Mouse (Mus musculus): ENCODE results near the gene Kcna7.

Kcna7 gene

GRCm38 (mm10) chr7:45420615-45420919 lies 15.1 kb downstream of the Kcna7 start, which contains the start of gene Lhb:
Lhb (plus strand) TSS chr7:45420820.
- no peak for DNase-seq (ENCODE audit: low spot score in 2 of 2)

GRCm38 (mm10) chr7:45421194-45421593 lies 15.7 kb downstream of the Kcna7 start:
- DNase-seq (ENCODE audit: low spot score in 2 of 2) = no peak

GRCm38 (mm10) chr7:45426556-45426955 lies 21.1 kb downstream of the Kcna7 start:
- DNase-seq (ENCODE audit: low spot score in 2 of 2) = no peak

GRCm38 (mm10) chr7:45433835-45434202 lies 28.4 kb downstream of the Kcna7 start:
- no peak for DNase-seq (ENCODE audit: low spot score in 2 of 2)

GRCm38 (mm10) chr7:45434203-45435015 lies 29.0 kb downstream of the Kcna7 start, which contains the start of gene Gys1:
Gys1 (plus strand) TSS chr7:45434844.
- peak; percentile 100 for DNase-seq (ENCODE audit: low spot score in 2 of 2)

GRCm38 (mm10) chr7:45435038-45435437 lies 29.6 kb downstream of the Kcna7 start:
- DNase-seq (ENCODE audit: low spot score in 2 of 2) = no peak

- no peak for DNase-seq (ENCODE audit: low spot score in 2 of 2)
Measured at GRCm38 (mm10) chr7:45436444-45436843, 31.0 kb downstream of the Kcna7 start.

- DNase-seq (ENCODE audit: low spot score in 2 of 2) = no peak
Measured at GRCm38 (mm10) chr7:45437046-45437445, 31.6 kb downstream of the Kcna7 start.

- no peak for DNase-seq (ENCODE audit: low spot score in 2 of 2)
Measured at GRCm38 (mm10) chr7:45437521-45438276, 32.2 kb downstream of the Kcna7 start, which contains the start of gene Ruvbl2. Ruvbl2 (minus strand) TSS chr7:45438096.

- no peak for DNase-seq (ENCODE audit: low spot score in 2 of 2)
Measured at GRCm38 (mm10) chr7:45443526-45444420, 38.3 kb downstream of the Kcna7 start.

GRCm38 (mm10) chr7:45446589-45446988 lies 41.1 kb downstream of the Kcna7 start:
- DNase-seq (ENCODE audit: low spot score in 2 of 2) = no peak

GRCm38 (mm10) chr7:45447325-45447990 lies 42.0 kb downstream of the Kcna7 start:
- no peak for DNase-seq (ENCODE audit: low spot score in 2 of 2)

GRCm38 (mm10) chr7:45449974-45450373 lies 44.5 kb downstream of the Kcna7 start:
- no peak for DNase-seq (ENCODE audit: low spot score in 2 of 2)

- peak in 1 of 2 experiments; percentile 78 for DNase-seq (ENCODE audit: low spot score in 2 of 2)
Measured at GRCm38 (mm10) chr7:45451344-45451982, 46.0 kb downstream of the Kcna7 start.

GRCm38 (mm10) chr7:45454971-45455370 lies 49.5 kb downstream of the Kcna7 start:
- DNase-seq (ENCODE audit: low spot score in 2 of 2) = no peak

GRCm38 (mm10) chr7:45455932-45456696 lies 50.7 kb downstream of the Kcna7 start:
- DNase-seq (ENCODE audit: low spot score in 2 of 2) = no peak

- DNase-seq (ENCODE audit: low spot score in 2 of 2) = no peak
Measured at GRCm38 (mm10) chr7:45456721-45457203, 51.3 kb downstream of the Kcna7 start.

- DNase-seq (ENCODE audit: low spot score in 2 of 2) = no peak
Measured at GRCm38 (mm10) chr7:45457204-45458060, 52.0 kb downstream of the Kcna7 start.
